Mouse (Mus musculus) lung, postnatal 36 days (tissue): ENCODE data around the gene Kcnd2.
"Not testable (repeated sequence)": the region's sequence is repeated elsewhere in the genome, so short reads cannot be mapped to it uniquely, and the experiment has no call there.

ENCODE experiments used
- DNase-seq: peaks from one replicate; pipeline ENCODE4 v3.0.0; 2022; ENCODE audit warnings: mixed read lengths

Kcnd2 gene

GRCm38 (mm10) chr6:21215491-21216191 lies at the start of gene Kcnd2:
Kcnd2 (plus strand) TSS chr6:21215503.
- no peak for DNase-seq

GRCm38 (mm10) chr6:21166611-21167010 lies 48.7 kb upstream of the Kcnd2 start:
- no peak for DNase-seq

GRCm38 (mm10) chr6:21195341-21195740 lies 20.0 kb upstream of the Kcnd2 start:
- DNase-seq = no peak

- DNase-seq = peak; percentile 45
Observed at GRCm38 (mm10) chr6:21213865-21214672, 1.2 kb upstream of the Kcnd2 start.

GRCm38 (mm10) chr6:21214673-21215490 lies 421 bp upstream of the Kcnd2 start:
- no peak for DNase-seq

- no peak for DNase-seq
Observed at GRCm38 (mm10) chr6:21216206-21217020, 1.1 kb downstream of the Kcnd2 start.

- DNase-seq = no peak
Observed at GRCm38 (mm10) chr6:21217156-21217555, 1.9 kb downstream of the Kcnd2 start.

GRCm38 (mm10) chr6:21226124-21226523 lies 10.8 kb downstream of the Kcnd2 start:
- DNase-seq = no peak

- DNase-seq = no peak
Observed at GRCm38 (mm10) chr6:21259031-21259430, 43.7 kb downstream of the Kcnd2 start.

GRCm38 (mm10) chr6:21267897-21268296 lies 52.6 kb downstream of the Kcnd2 start:
- DNase-seq = no peak

- no peak for DNase-seq
Observed at GRCm38 (mm10) chr6:21277343-21277933, 62.1 kb downstream of the Kcnd2 start.

- no peak for DNase-seq
Observed at GRCm38 (mm10) chr6:21304943-21305342, 89.6 kb downstream of the Kcnd2 start.

GRCm38 (mm10) chr6:21310159-21310558 lies 94.9 kb downstream of the Kcnd2 start:
- no peak for DNase-seq

GRCm38 (mm10) chr6:21321407-21321806 lies 106.1 kb downstream of the Kcnd2 start:
- DNase-seq = no peak

- DNase-seq = no peak
Observed at GRCm38 (mm10) chr6:21322211-21322610, 106.9 kb downstream of the Kcnd2 start.

GRCm38 (mm10) chr6:21325251-21325650 lies 109.9 kb downstream of the Kcnd2 start:
- no peak for DNase-seq

GRCm38 (mm10) chr6:21327081-21327737 lies 111.9 kb downstream of the Kcnd2 start:
- no peak for DNase-seq

- not testable (repeated sequence) for DNase-seq
Observed at GRCm38 (mm10) chr6:21385298-21385697, 170.0 kb downstream of the Kcnd2 start.

GRCm38 (mm10) chr6:21391776-21392175 lies 176.5 kb downstream of the Kcnd2 start:
- no peak for DNase-seq

GRCm38 (mm10) chr6:21413656-21414055 lies 198.4 kb downstream of the Kcnd2 start:
- DNase-seq = no peak

- DNase-seq = no peak
Observed at GRCm38 (mm10) chr6:21418246-21418645, 202.9 kb downstream of the Kcnd2 start.
